In genomic region chr4:70062516-70062915, GRCm38 (mm10) we compare ENCODE assay signal across 15 mouse cellular contexts.
"Had no signal": no experiment of that assay in that cellular context is flagged by ENCODE, and none has a peak within 500 bp of the region (broad histone marks: within the 10 kb centered on the region; RNA-seq: fewer than 3 reads in every experiment).

No protein-coding gene starts in this region.

- H3K4me1 ChIP-seq: liver, embryonic 13.5 days; neural tube, embryonic 12.5 days; neural tube, embryonic 15.5 days had no signal

- H3K27me3 ChIP-seq: liver, embryonic 13.5 days; neural tube, embryonic 12.5 days; neural tube, embryonic 15.5 days had no signal

- H3K27ac ChIP-seq: kidney, postnatal 0 days; left cerebral cortex, adult 2 months; liver, embryonic 13.5 days; neural tube, embryonic 12.5 days; neural tube, embryonic 15.5 days; stomach, postnatal 0 days had no signal

- H3K9me3 ChIP-seq: liver, embryonic 13.5 days; neural tube, embryonic 12.5 days; neural tube, embryonic 15.5 days had no signal

- H3K4me3 ChIP-seq: left cerebral cortex, adult 2 months; liver, embryonic 13.5 days; neural tube, embryonic 12.5 days; neural tube, embryonic 15.5 days had no signal

- DNase-seq: kidney, postnatal 25 days; liver, embryonic 13.5 days; lung, adult 2 months; lung, postnatal 14 days; lung, postnatal 4 days; midbrain, embryonic 14.5 days; right cerebral cortex, adult 18-20 months; right cerebral cortex, postnatal 14 days; right cerebral cortex, postnatal 4 days; thymus, postnatal 25 days had no signal

- H3K36me3 ChIP-seq: liver, embryonic 13.5 days; neural tube, embryonic 12.5 days; neural tube, embryonic 15.5 days had no signal
